Mouse (Mus musculus): ENCODE data around the gene Actr5. TPM values are rescaled to one million over a fixed set of nuclear protein-coding genes. Genes with fewer than 3 reads are reported as not detected.

Actr5 gene
- 11.9 and 14.0 TPM in 2 replicates for polyA plus RNA-seq (2012; rRNA removed)

DNA sequence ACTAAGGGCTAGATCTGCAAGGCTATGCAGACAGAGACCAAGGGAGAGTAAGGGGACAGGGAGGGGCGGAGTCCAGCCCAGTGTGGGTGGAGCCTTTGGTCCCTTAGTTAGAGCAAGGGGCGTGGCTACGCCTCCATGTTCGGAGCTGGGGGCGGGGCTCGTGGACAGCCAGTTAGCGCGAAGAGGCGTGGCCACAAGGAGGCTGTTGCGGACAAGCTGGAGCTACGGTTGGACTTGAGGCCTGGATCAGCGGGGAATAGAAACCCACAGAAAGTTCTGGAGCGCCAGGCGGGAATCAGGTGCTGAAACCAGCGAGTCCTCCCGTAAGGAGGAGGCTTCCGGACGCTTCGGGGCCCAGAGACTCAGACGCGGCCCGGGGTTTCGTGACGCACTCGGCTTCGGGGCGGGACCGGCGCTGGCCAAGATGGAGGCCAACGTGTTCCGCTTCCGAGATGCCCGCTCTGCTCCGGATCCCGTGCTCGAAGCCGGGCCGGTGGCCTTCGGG lies at the start of gene Actr5:
Actr5 (plus strand) TSS at position 171 of the 505 bp plus-strand sequence.
- DNase-seq (ENCODE audit: low read depth) = peak; percentile 98
- no peak for TF ChIP-seq CTCF (IDR thresholded peaks at IDR 0.05; ENCODE audit: borderline replicate concordance, extremely low read depth, insufficient read depth, insufficient read length)
- TF ChIP-seq POLR2A (IDR thresholded peaks at IDR 0.05; ENCODE audit: borderline replicate concordance, extremely low read depth, insufficient read depth, insufficient read length, poor library complexity, severe bottlenecking) = no peak

DNA sequence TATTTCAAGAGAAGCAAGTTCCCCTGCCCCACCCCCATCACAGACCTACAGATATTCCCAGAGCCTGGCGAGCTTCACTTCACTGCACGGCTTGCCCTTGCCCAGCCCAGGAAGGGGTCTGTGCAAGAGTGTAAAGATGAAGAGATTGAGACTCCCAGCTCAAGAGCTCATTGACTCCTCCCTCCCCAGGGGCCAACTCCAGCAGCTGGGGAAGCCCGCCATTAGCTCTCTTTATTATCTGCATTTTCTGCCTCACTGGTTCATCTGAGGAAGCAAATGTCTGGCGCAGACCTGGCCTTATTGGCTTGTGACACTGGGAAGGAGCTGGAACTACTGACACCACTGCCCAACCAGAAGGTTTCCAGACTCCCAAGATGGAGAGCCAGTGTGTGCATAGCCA lies 44.7 kb upstream of the Actr5 start:
- peak; percentile 49 for DNase-seq (ENCODE audit: low read depth)
- no peak for TF ChIP-seq POLR2A (IDR thresholded peaks at IDR 0.05; ENCODE audit: borderline replicate concordance, extremely low read depth, insufficient read depth, insufficient read length, poor library complexity, severe bottlenecking)
- no peak for TF ChIP-seq CTCF (IDR thresholded peaks at IDR 0.05; ENCODE audit: borderline replicate concordance, extremely low read depth, insufficient read depth, insufficient read length)

DNA sequence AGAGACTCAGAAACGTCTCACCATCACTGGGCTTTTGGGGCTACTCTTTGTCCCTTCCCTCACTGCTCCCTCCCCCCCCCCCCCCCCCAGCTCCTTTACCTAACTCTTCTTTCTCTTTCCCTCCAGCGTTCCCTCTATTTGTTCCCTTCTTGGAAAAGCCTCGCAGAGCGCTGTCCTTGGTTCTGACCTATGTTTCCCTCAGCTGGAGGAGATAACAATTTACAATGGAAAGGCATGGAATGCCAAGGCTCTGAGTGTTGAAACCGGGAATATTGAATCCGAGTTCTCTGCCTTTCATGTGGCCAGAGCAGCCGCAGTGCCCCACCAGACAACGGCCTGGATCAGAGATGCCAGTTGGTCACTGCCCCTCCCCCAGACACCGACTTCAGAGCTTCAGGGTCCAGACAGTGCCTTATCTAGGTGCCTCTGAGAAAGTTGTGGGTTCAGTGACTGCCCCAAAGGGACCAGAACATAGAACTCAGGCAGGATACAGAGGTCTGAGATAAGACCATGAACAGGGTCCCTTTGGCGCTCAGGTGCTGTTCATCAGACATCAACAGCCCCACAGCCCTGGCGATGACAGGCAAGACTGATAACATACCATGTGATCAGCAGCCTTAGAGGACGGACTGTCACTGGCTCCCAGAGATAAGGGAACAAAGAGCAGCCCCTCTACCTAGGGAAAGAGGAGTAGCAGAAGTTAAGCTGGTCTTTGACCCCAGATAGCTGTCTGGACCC lies 39.9 kb upstream of the Actr5 start:
- peak; percentile 38 for DNase-seq (ENCODE audit: low read depth)
- TF ChIP-seq CTCF (IDR thresholded peaks at IDR 0.05; ENCODE audit: borderline replicate concordance, extremely low read depth, insufficient read depth, insufficient read length) (no peak), POLR2A (IDR thresholded peaks at IDR 0.05; ENCODE audit: borderline replicate concordance, extremely low read depth, insufficient read depth, insufficient read length, poor library complexity, severe bottlenecking) (no peak)

DNA sequence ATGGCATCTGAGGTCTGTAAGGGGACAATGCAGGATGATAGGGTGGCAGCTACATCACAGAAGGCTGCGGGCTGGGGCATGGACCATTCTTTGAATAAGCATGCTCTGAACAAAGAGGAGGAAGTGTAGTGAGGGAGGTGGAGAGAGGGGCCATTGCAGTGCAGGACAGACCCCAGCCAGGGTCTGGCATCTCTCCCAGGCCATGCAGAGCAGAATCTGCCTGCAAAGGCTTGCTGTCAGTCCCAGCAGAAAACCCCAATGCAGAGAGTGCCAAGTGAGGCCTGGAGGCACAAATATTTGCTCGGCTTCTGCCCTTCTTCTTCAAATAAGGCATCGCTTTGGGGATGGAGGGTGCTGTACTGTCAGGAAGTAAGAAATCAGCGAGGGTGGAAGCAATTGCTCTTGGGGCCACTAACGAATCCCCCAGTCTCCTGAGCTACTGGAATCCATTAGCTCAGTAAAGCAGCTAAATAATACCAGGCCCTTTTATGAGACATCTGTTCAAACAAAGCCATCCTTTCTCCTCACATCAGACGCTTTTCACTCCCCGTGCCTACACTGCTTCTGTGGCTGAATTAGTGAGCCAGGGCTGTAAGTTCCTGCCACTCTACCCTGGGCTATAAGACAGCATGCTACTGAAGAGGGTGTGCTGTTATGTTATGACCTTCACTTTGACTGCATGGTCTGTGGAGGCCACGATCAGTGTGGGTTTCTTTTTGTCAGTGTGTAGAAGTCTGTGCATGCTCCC lies 36.0 kb upstream of the Actr5 start:
- peak; percentile 92 for DNase-seq (ENCODE audit: low read depth)
- TF ChIP-seq POLR2A (IDR thresholded peaks at IDR 0.05; ENCODE audit: borderline replicate concordance, extremely low read depth, insufficient read depth, insufficient read length, poor library complexity, severe bottlenecking) (no peak), CTCF (IDR thresholded peaks at IDR 0.05; ENCODE audit: borderline replicate concordance, extremely low read depth, insufficient read depth, insufficient read length) (no peak)

DNA sequence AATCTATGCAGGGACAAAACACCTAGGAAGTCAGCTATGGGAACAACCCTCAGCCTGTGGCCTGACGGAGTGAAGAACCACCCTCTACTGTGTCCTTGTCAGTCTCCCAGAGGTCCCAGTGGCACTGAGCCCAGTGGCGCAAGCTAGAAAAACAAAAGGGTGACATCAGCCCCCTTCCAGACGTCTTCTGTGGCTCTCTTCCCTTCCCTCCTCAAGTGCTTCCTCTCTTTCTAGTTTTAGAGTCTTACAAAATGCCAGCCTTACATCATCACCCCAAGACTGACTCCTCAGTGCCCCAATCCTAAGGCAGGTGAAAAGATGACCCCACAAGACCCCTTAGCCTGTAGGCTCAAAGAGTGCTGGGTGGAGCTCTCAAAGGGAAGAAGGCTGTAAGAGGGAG lies 34.2 kb upstream of the Actr5 start:
- DNase-seq (ENCODE audit: low read depth) = no peak
- TF ChIP-seq CTCF (IDR thresholded peaks at IDR 0.05; ENCODE audit: borderline replicate concordance, extremely low read depth, insufficient read depth, insufficient read length) (no peak), POLR2A (IDR thresholded peaks at IDR 0.05; ENCODE audit: borderline replicate concordance, extremely low read depth, insufficient read depth, insufficient read length, poor library complexity, severe bottlenecking) (no peak)

DNA sequence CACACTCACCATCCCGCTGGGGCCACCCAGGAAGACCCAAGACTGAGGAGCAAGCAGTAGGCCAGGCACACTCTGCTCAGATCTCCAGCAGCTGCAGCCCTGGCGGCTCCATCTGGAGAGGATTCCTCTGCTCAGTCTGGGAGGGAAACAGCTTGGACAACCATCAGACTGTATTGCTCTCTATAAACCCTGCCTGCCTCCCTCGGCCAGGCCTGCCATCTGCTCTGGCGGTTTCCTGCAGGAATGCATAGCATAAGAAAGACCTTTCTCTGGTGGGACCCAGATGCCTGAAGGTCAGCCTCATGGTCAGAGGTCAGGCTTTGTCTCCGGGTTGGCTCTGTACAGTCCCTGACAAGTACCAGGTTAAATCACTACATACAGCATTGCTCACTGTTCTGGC lies 33.4 kb upstream of the Actr5 start:
- no peak for DNase-seq (ENCODE audit: low read depth)
- TF ChIP-seq CTCF (IDR thresholded peaks at IDR 0.05; ENCODE audit: borderline replicate concordance, extremely low read depth, insufficient read depth, insufficient read length) = no peak
- no peak for TF ChIP-seq POLR2A (IDR thresholded peaks at IDR 0.05; ENCODE audit: borderline replicate concordance, extremely low read depth, insufficient read depth, insufficient read length, poor library complexity, severe bottlenecking)

DNA sequence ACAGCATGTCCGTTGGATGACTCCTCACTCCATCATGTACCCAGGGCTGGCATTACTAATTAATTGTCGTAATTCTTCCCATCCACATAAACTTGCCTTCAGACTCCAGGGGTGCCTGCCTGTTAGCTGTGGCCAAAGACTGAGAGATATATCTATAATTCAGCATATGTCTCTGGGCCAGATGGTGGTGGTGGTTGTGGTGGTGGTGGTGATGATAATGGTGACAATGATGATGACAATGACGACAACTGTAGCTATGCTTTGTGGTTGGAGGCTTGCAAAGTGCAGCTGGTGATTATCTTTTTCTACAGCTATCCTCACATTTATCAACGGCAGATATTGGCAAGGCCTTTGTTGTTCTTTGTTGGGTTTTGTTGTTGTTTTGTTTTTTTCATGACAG lies 31.3 kb upstream of the Actr5 start:
- TF ChIP-seq POLR2A (IDR thresholded peaks at IDR 0.05; ENCODE audit: borderline replicate concordance, extremely low read depth, insufficient read depth, insufficient read length, poor library complexity, severe bottlenecking) (no peak), CTCF (IDR thresholded peaks at IDR 0.05; ENCODE audit: borderline replicate concordance, extremely low read depth, insufficient read depth, insufficient read length) (no peak)

DNA sequence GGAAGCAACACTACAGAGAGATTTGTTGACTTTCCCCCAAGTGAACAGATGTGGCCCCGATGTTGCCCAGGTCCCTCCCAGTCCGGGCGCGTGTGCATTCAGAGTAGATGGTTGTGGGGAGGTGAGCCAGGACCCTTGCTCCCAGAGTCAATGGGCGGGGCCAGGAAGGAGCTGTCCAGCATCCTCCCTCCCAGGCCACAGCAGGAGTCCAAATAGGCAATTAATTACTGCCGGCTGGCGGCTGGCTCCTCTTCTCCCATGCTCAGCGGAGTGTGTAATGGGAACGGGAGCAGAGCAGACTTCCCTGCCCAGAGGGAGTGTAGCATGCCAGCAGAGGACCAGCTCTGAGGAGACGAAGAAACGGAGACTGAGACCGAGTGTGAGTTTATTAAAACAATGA lies 29.6 kb upstream of the Actr5 start:
- peak; percentile 91 for DNase-seq (ENCODE audit: low read depth)
- no peak for TF ChIP-seq CTCF (IDR thresholded peaks at IDR 0.05; ENCODE audit: borderline replicate concordance, extremely low read depth, insufficient read depth, insufficient read length)

More for the DNA sequence above, 31.3 kb upstream of the Actr5 start:
- no peak for DNase-seq (ENCODE audit: low read depth)

DNA sequence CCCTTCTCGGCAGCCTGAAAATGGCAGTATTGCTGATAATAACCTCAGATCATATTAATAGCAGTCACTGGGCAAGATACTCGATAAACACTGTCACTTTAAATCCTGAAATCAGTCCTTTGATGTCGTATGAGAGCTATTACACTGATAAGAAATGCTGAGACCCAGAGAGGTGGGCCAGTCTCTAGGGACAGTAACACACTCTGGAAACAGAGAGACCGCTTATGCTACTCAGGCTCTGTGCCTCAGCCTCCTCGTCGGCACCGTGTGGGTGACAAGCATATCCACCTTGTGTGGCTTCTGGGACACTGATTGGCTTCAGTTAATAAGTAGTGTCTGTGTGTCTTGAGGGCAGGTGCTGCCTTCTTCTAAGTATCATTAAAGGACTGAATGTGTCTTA lies 29.1 kb upstream of the Actr5 start:
- peak; percentile 45 for DNase-seq (ENCODE audit: low read depth)
- TF ChIP-seq CTCF (IDR thresholded peaks at IDR 0.05; ENCODE audit: borderline replicate concordance, extremely low read depth, insufficient read depth, insufficient read length) = no peak
- TF ChIP-seq POLR2A (IDR thresholded peaks at IDR 0.05; ENCODE audit: borderline replicate concordance, extremely low read depth, insufficient read depth, insufficient read length, poor library complexity, severe bottlenecking) = no peak

DNA sequence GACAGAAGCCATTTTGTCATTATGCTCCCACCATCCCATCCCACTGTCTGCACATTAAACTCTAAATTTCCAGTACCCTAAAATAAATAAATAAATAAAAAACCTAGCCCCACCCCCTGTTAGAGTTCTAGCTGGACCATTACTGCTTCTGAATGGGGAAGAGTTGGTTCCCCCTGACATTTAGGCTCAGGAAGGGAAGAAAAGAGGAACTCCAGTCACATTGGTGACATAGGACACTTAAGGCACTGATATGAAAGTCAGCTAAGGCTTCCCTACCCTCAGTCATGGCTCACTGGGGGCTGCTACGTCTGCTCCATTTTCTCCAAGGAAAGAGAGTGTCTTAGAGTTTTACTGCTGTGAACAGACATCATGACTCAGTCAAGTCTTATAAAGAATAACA lies 27.9 kb upstream of the Actr5 start:
- TF ChIP-seq POLR2A (IDR thresholded peaks at IDR 0.05; ENCODE audit: borderline replicate concordance, extremely low read depth, insufficient read depth, insufficient read length, poor library complexity, severe bottlenecking) (no peak), CTCF (IDR thresholded peaks at IDR 0.05; ENCODE audit: borderline replicate concordance, extremely low read depth, insufficient read depth, insufficient read length) (no peak)
- no peak for DNase-seq (ENCODE audit: low read depth)

DNA sequence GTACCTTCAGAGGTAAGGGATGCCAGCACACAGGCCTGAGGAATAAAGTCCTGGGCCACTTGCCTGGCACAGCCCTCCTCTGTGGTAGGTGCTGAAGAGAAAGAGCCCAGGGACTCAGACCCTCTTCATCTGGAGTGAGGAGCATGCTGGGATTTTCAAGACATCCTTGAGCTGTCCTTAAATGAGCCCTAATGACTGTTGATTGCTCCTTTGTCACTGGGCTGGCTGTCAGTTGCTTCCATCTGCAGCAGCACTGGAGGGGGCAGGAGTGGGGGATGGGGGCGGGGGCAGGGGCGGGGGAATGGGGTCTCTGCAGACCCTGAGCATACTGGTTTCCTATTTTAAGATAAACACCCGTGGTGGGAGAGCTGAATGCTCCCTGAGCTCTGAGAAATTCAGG lies 24.2 kb upstream of the Actr5 start:
- TF ChIP-seq CTCF (IDR thresholded peaks at IDR 0.05; ENCODE audit: borderline replicate concordance, extremely low read depth, insufficient read depth, insufficient read length) = no peak
- TF ChIP-seq POLR2A (IDR thresholded peaks at IDR 0.05; ENCODE audit: borderline replicate concordance, extremely low read depth, insufficient read depth, insufficient read length, poor library complexity, severe bottlenecking) = no peak
- peak; percentile 82 for DNase-seq (ENCODE audit: low read depth)
